Mouse (Mus musculus) liver, embryonic 11.5 days (tissue): ENCODE measurements at regions not wholly inside any gene's neighbourhood (a gene's known extent, or its start where the extent isn't known, plus 50 kb on each side); places are given as distances from the start of the nearest gene placed in this dataset.

ENCODE experiments used
- ATAC-seq: fragments of 200-750 bp; cut with Nextera tagmentation; replicated peaks from 2 replicates; pipeline ENCODE4 v1.8.0; 2017; ENCODE audit warnings: moderate number of reproducible peaks, mild to moderate bottlenecking, moderate TSS enrichment, moderate library complexity; ENCODE audit not compliant: low FRiP score
- DNase-seq: peaks from one replicate; pipeline ENCODE4 v3.0.0-alpha.2; 2017; ENCODE audit warnings: low spot score
- H3K27ac ChIP-seq: fragments of 300-500 bp; sonication (generic); 2 replicates; pipeline ENCODE4 v1.5.1; 2014; ENCODE audit warnings: mild to moderate bottlenecking, low read depth, low read length, control low read depth
- H3K27me3 ChIP-seq: fragments of 300-500 bp; sonication (generic); replicated peaks from 2 replicates; pipeline ENCODE4 v1.6.1; 2014; ENCODE audit warnings: low read length, mixed read lengths; ENCODE audit not compliant: control insufficient read depth, insufficient read depth
- H3K36me3 ChIP-seq: fragments of 300-500 bp; sonication (generic); 2 replicates; pipeline ENCODE4 v1.6.1; 2014; ENCODE audit warnings: mild to moderate bottlenecking, low read length, moderate library complexity, mixed read lengths; ENCODE audit not compliant: control insufficient read depth, insufficient read depth
- H3K4me1 ChIP-seq: fragments of 300-500 bp; sonication (generic); replicated peaks from 2 replicates; pipeline ENCODE4 v1.6.1; 2014; ENCODE audit warnings: low read length, mixed read lengths; ENCODE audit not compliant: control insufficient read depth, insufficient read depth
- H3K4me2 ChIP-seq: fragments of 300-500 bp; sonication (generic); 2 replicates; pipeline ENCODE4 v1.6.1; 2014; ENCODE audit warnings: mild to moderate bottlenecking, control low read depth, moderate library complexity
- H3K4me3 ChIP-seq: fragments of 300-500 bp; sonication (generic); 2 replicates; pipeline ENCODE4 v1.5.1; 2014; ENCODE audit warnings: low read depth, low read length, control low read depth
- H3K9ac ChIP-seq: fragments of 300-500 bp; sonication (generic); 2 replicates; pipeline ENCODE4 v1.6.1; 2014; ENCODE audit warnings: low read depth, low read length, control low read depth
- H3K9me3 ChIP-seq: fragments of 300-500 bp; sonication (generic); 2 replicates; pipeline ENCODE4 v1.6.1; 2016; ENCODE audit warnings: low read length, inconsistent platforms, mixed read lengths; ENCODE audit not compliant: control insufficient read depth
- WGBS: fragments of 180-500 bp; shearing (Covaris S2); extraction: QIAGEN DNeasy Blood & Tissue Kit; methylation state at CpG from one replicate; pipeline ENCODE4 v1.1.7; 2014; 5-methylcytosine and 5-hydroxymethylcytosine counted together

GRCm38 (mm10) chr14:61689776-61690175 is 82.5 kb downstream of the Kcnrg start:
- 14% methylated on average over 24 of the region's 24 CpGs for WGBS
- H3K4me1 ChIP-seq = peaks cover 8% of the 10 kb centered on the region; the same call in 1 of the 2 replicates
- peak overlapping the region; percentile 57 for H3K4me2 ChIP-seq
- ATAC-seq = no peak
- no peaks in the 10 kb centered on the region for H3K36me3 ChIP-seq
- no peak overlapping the region for H3K27ac ChIP-seq
- H3K27me3 ChIP-seq = peaks cover 61% of the 10 kb centered on the region
- no peaks in the 10 kb centered on the region for H3K9me3 ChIP-seq
- peak overlapping the region; percentile 28 for H3K4me3 ChIP-seq
- no peak overlapping the region for H3K9ac ChIP-seq
- no peak for DNase-seq

DNA sequence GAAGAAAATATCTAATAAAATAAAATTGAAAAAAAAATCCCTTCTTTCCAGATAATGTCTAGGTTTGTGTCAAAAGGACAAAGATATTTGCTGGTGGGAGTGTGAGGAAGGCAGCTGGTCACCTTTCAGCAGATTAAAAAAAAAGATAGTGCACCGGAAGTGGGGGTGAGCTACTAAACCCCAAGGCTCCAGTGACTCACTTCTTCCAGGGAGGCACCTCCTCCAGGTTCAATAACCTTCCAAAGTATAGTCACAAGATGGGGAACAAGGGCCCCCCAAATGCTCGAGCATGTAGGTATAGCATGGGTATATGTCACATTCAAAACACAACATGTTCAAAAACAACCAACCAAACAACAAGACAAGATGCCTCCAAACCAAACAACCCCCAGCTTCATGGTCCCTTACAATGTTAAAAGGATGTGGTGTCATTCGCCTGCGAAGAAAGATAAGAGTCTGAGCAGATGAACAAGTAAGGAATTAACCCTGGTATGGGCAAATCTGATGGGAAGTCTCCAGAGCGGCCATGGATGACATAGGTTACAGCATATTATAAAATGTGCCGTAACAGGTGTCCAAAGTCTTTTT is 84.6 kb downstream of the Kcnrg start:
- 47% methylated on average over 6 of the region's 6 CpGs for WGBS
- DNase-seq (no peak), ATAC-seq (no peak)
- Histone ChIP-seq H3K4me3 (no peak overlapping the region), H3K4me2 (no peak overlapping the region), H3K27ac (no peak overlapping the region), H3K27me3 (peaks cover 43% of the 10 kb centered on the region), H3K9me3 (no peaks in the 10 kb centered on the region), H3K4me1 (peaks cover 6% of the 10 kb centered on the region; the same call in 1 of the 2 replicates), H3K36me3 (no peaks in the 10 kb centered on the region), H3K9ac (no peak overlapping the region)

GRCm38 (mm10) chr14:61694796-61695195 is 87.5 kb downstream of the Kcnrg start:
- H3K27me3 ChIP-seq = peaks cover 17% of the 10 kb centered on the region
- H3K9ac ChIP-seq = no peak overlapping the region
- no peak overlapping the region for H3K4me3 ChIP-seq
- H3K36me3 ChIP-seq = no peaks in the 10 kb centered on the region
- no peak overlapping the region for H3K4me2 ChIP-seq
- 88% methylated on average over 3 of the region's 3 CpGs for WGBS
- no peaks in the 10 kb centered on the region for H3K4me1 ChIP-seq
- ATAC-seq (no peak), DNase-seq (no peak)
- no peak overlapping the region for H3K27ac ChIP-seq
- no peaks in the 10 kb centered on the region for H3K9me3 ChIP-seq

GRCm38 (mm10) chr14:61696290-61696842 is 89.1 kb downstream of the Kcnrg start:
- Histone ChIP-seq H3K4me1 (no peaks in the 10 kb centered on the region), H3K4me2 (no peak overlapping the region), H3K27ac (no peak overlapping the region), H3K9me3 (no peaks in the 10 kb centered on the region), H3K4me3 (no peak overlapping the region), H3K27me3 (peaks cover 1% of the 10 kb centered on the region), H3K9ac (no peak overlapping the region), H3K36me3 (no peaks in the 10 kb centered on the region)
- DNase-seq (no peak), ATAC-seq (no peak)
- 68% methylated on average over 7 of the region's 7 CpGs for WGBS

- ATAC-seq = no peak
- H3K4me2 ChIP-seq = no peak overlapping the region
- H3K27me3 ChIP-seq = no peaks in the 10 kb centered on the region
- no peaks in the 10 kb centered on the region for H3K36me3 ChIP-seq
- no peak overlapping the region for H3K4me3 ChIP-seq
- no peak overlapping the region for H3K27ac ChIP-seq
- H3K9me3 ChIP-seq = no peaks in the 10 kb centered on the region
- DNase-seq = no peak
- H3K9ac ChIP-seq = no peak overlapping the region
- 80% methylated on average over 13 of the region's 13 CpGs for WGBS
- H3K4me1 ChIP-seq = no peaks in the 10 kb centered on the region
Measured at GRCm38 (mm10) chr14:61696886-61697554, 89.8 kb downstream of the Kcnrg start.

GRCm38 (mm10) chr14:61697704-61698103 is 90.4 kb downstream of the Kcnrg start:
- WGBS = 80% methylated on average over 10 of the region's 10 CpGs
- no peaks in the 10 kb centered on the region for H3K9me3 ChIP-seq
- no peaks in the 10 kb centered on the region for H3K27me3 ChIP-seq
- ATAC-seq (no peak), DNase-seq (no peak)
- no peak overlapping the region for H3K4me3 ChIP-seq
- H3K9ac ChIP-seq = no peak overlapping the region
- H3K4me2 ChIP-seq = no peak overlapping the region
- no peak overlapping the region for H3K27ac ChIP-seq
- no peaks in the 10 kb centered on the region for H3K36me3 ChIP-seq
- no peaks in the 10 kb centered on the region for H3K4me1 ChIP-seq

DNA sequence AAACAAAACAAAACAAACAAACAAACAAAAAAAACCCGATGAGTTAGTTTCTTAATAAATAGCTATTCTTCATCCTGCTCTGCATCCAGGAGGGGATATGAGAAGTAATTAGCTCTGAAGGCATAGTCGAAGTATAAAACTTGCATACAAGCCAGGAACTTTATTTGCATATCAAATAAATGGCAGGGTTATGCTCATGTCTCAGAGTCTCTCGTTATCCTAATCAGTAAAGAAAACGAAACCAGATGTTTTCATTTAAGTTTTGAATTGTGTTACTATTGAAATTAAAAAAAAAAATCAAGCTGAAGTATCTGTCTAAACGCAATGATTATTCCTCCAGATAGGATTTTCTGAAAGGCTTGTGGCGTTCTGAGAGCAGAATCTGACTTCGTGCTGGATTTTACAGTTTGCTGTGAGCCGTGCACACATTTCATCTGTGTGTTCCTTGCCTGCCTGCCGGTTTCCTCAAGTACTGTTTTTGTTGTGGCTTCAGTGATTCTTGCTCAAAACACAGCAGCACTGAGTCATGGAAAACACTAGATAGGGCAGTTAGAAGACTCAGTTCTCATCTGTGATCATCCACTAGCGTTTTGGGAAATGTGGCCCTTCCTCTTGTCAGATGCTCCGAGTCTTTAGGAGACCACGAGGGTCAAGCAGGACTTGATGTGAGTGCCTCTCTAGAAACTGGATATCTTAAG is 91.2 kb downstream of the Kcnrg start:
- no peaks in the 10 kb centered on the region for H3K9me3 ChIP-seq
- no peak for ATAC-seq

GRCm38 (mm10) chr14:61699638-61700037 is 92.4 kb downstream of the Kcnrg start:
- ATAC-seq = no peak
- DNase-seq = no peak
- Histone ChIP-seq H3K9ac (no peak overlapping the region), H3K4me2 (no peak overlapping the region), H3K27me3 (no peaks in the 10 kb centered on the region), H3K4me1 (no peaks in the 10 kb centered on the region), H3K9me3 (no peaks in the 10 kb centered on the region), H3K36me3 (no peaks in the 10 kb centered on the region), H3K27ac (no peak overlapping the region), H3K4me3 (no peak overlapping the region)
- 81% methylated on average over 7 of the region's 7 CpGs for WGBS

More for the DNA sequence above, 91.2 kb downstream of the Kcnrg start:
- no peak overlapping the region for H3K27ac ChIP-seq
- no peak for DNase-seq
- no peak overlapping the region for H3K4me3 ChIP-seq
- WGBS = 58% methylated on average over 12 of the region's 12 CpGs
- no peak overlapping the region for H3K9ac ChIP-seq
- no peaks in the 10 kb centered on the region for H3K27me3 ChIP-seq
- no peaks in the 10 kb centered on the region for H3K36me3 ChIP-seq
- H3K4me1 ChIP-seq = no peaks in the 10 kb centered on the region
- H3K4me2 ChIP-seq = no peak overlapping the region
